Mouse (Mus musculus): ENCODE results near the gene Catsperg1. TPM values are rescaled to one million over a fixed set of nuclear protein-coding genes. Genes with fewer than 3 reads are reported as not detected.

The Catsperg1 gene
- polyA plus RNA-seq (2012; rRNA removed), result 0.36 and 0.51 TPM in 2 replicates

GRCm38 (mm10) chr7:29213675-29214082 is at the start of gene Catsperg1:
Gene Catsperg1 (minus strand): TSS chr7:29214035.

GRCm38 (mm10) chr7:29248261-29248841 is 34.5 kb upstream of the Catsperg1 start, which contains the start of gene 2200002D01Rik:
Gene 2200002D01Rik (minus strand): TSS chr7:29248466.

GRCm38 (mm10) chr7:29238019-29238967 is 24.5 kb upstream of the Catsperg1 start, which contains the start of gene Yif1b:
Gene Yif1b (plus strand): TSS chr7:29238329.

GRCm38 (mm10) chr7:29232247-29233013 is 18.6 kb upstream of the Catsperg1 start, which contains the start of gene Kcnk6:
Gene Kcnk6 (minus strand): TSS chr7:29232515.

GRCm38 (mm10) chr7:29180077-29180853 is 33.6 kb downstream of the Catsperg1 start, which contains the start of gene Psmd8:
Gene Psmd8 (minus strand): TSS chr7:29180701.

GRCm38 (mm10) chr7:29170066-29170754 is 43.6 kb downstream of the Catsperg1 start, which contains the start of the genes Ggn and Spred3:
Gene Ggn (plus strand): TSS chr7:29170210.
Gene Spred3 (minus strand): TSS chr7:29170411.

GRCm38 (mm10) chr7:29155838-29156782 is 57.7 kb downstream of the Catsperg1 start, which contains the start of gene Fam98c:
Gene Fam98c (minus strand): TSS chr7:29156234.

GRCm38 (mm10) chr7:29134693-29135386 is 79.0 kb downstream of the Catsperg1 start, which contains the start of gene Rasgrp4:
Gene Rasgrp4 (plus strand): TSS chr7:29134851.

Other genes with a start within 250 kb of the Catsperg1 start
- 261 and 285 TPM in 2 replicates for gene Eif3k, start 232.2 kb downstream of the Catsperg1 start, polyA plus RNA-seq (2012; rRNA removed)
- 16.5 and 17.9 TPM in 2 replicates for gene Map4k1, start 232.0 kb downstream of the Catsperg1 start, polyA plus RNA-seq (2012; rRNA removed)
- 0.07 and 0.53 TPM in 2 replicates for gene Ryr1, start 88.9 kb downstream of the Catsperg1 start, polyA plus RNA-seq (2012; rRNA removed)
- gene Rasgrp4, start 79.2 kb downstream of the Catsperg1 start, polyA plus RNA-seq (2012; rRNA removed), result 0.74 and 1.4 TPM in 2 replicates
- 4.9 and 5.1 TPM in 2 replicates for gene Fam98c, start 57.8 kb downstream of the Catsperg1 start, polyA plus RNA-seq (2012; rRNA removed)
- 0.02 and 0.05 TPM in 2 replicates for gene Ggn, start 43.8 kb downstream of the Catsperg1 start, polyA plus RNA-seq (2012; rRNA removed)
- gene Spred3, start 43.6 kb downstream of the Catsperg1 start, polyA plus RNA-seq (2012; rRNA removed), result 0.39 and 0.42 TPM in 2 replicates
- gene Psmd8, start 33.3 kb downstream of the Catsperg1 start, polyA plus RNA-seq (2012; rRNA removed), result 82.7 and 94.2 TPM in 2 replicates
- gene Kcnk6, start 18.5 kb upstream of the Catsperg1 start, polyA plus RNA-seq (2012; rRNA removed), result 1.8 and 2.2 TPM in 2 replicates
- gene Yif1b, start 24.3 kb upstream of the Catsperg1 start, polyA plus RNA-seq (2012; rRNA removed), result 20.9 and 23.8 TPM in 2 replicates
- 1.2 and 2.4 TPM in 2 replicates for gene 2200002D01Rik, start 34.4 kb upstream of the Catsperg1 start, polyA plus RNA-seq (2012; rRNA removed)
- 13.2 and 15.3 TPM in 2 replicates for gene Spint2, start 67.9 kb upstream of the Catsperg1 start, polyA plus RNA-seq (2012; rRNA removed)
- gene Ppp1r14a, start 75.3 kb upstream of the Catsperg1 start, polyA plus RNA-seq (2012; rRNA removed), result 2.3 and 2.4 TPM in 2 replicates
- gene Dpf1, start 89.9 kb upstream of the Catsperg1 start, polyA plus RNA-seq (2012; rRNA removed), result 0.69 and 0.89 TPM in 2 replicates